Comparison of ENCODE assay signal across 8 mouse cellular contexts in genomic region chr19:6236053-6236441, GRCm38 (mm10). TPM values are rescaled to one million over a fixed set of nuclear protein-coding genes. Genes with fewer than 3 reads are reported as not detected.
DNase-seq lines count a peak whose midpoint lies in the region; ATAC-seq lines count a peak whose summit lies in the region.

No protein-coding gene starts in this region.

- H3K36me3 ChIP-seq in intestine, embryonic 14.5 days (ENCODE audit: control insufficient read depth, insufficient read depth, low read length): peaks cover 22% of the 10 kb centered on the region; the same call in 1 of the 2 replicates

- peak overlapping the region; percentile 57 for H3K9ac ChIP-seq in intestine, embryonic 14.5 days (ENCODE audit: low read length)

- H3K4me3 ChIP-seq in intestine, embryonic 14.5 days (ENCODE audit: low read depth, low read length): peak overlapping the region; percentile 61

- peaks cover 15% of the 10 kb centered on the region for H3K4me1 ChIP-seq in intestine, embryonic 14.5 days (replicated peaks; ENCODE audit: control insufficient read depth, insufficient read depth, low read length)

- peak overlapping the region; percentile 91 for H3K27ac ChIP-seq in intestine, embryonic 14.5 days (ENCODE audit: low read depth)

- H3K27me3 ChIP-seq in intestine, embryonic 14.5 days (replicated peaks; ENCODE audit: control insufficient read depth, insufficient read depth, low read length): no peaks in the 10 kb centered on the region

- no peaks in the 10 kb centered on the region for H3K9me3 ChIP-seq in intestine, embryonic 14.5 days (ENCODE audit: control insufficient read depth, low read length)

- peak; percentile 80 to 81 for DNase-seq in adrenal gland, adult 18-20 months (ENCODE audit: low spot score in 2 of 2)
- peak; percentile 95 for DNase-seq in embryo, embryonic 11 days
- peak; percentile 91 for DNase-seq in gastrocnemius, postnatal 25 days
- peak; percentile 90 for DNase-seq in intestine, embryonic 14.5 days (ENCODE audit: low spot score)
- DNase-seq in left cerebral cortex, postnatal 14 days (ENCODE audit: low spot score in 2 of 2): peak; percentile 92 to 94
- DNase-seq in mesoderm, embryonic 11.5 days (ENCODE audit: low read depth, low spot score): peak; percentile 94
- peak; percentile 89 to 94 for DNase-seq in right cerebral cortex, postnatal 36 days (ENCODE audit: low spot score in 2 of 2)
- DNase-seq in yolk sac, embryonic 10.5 days (ENCODE audit: low spot score): peak; percentile 93

- peak; percentile 83 for ATAC-seq in intestine, embryonic 14.5 days (replicated peaks; ENCODE audit: low FRiP score, low TSS enrichment, low read depth)

- peak overlapping the region; percentile 57 for H3K4me2 ChIP-seq in intestine, embryonic 14.5 days (ENCODE audit: low read length)

- intact Hi-C loops in left cerebral cortex, postnatal 14 days (cut with DNase I): loop anchor here (5.0 kb wide), 1 partner anchor 109 kb away; the partner anchor contains the start of gene Snx15

- 0% methylated on average over 9 of the region's 9 CpGs for WGBS in intestine, embryonic 14.5 days

RNA-seq across cellular contexts. Expression of gene Ppp2r5b, which starts 0.4 kb away (rescaled TPM):
- 100 to 1,000 TPM in 1 of 2 experiments, 10 to 100 TPM in 1; 97.0 to 115 TPM for total RNA-seq in adrenal gland, adult 18-20 months (2021)
- total RNA-seq in gastrocnemius, postnatal 25 days (2021): 10 to 100 TPM; 28.8 to 32.5 TPM
- polyA plus RNA-seq in intestine, embryonic 14.5 days (2014; fragmentation: Nextera tagmentation; extraction: Ambion mirVana): 24.1 and 27.5 TPM in 2 replicates
- total RNA-seq in left cerebral cortex, postnatal 14 days (2021): 100 to 1,000 TPM; 187 to 194 TPM

RNA-seq across cellular contexts. Expression of gene Atg2a, which starts 5.4 kb away (rescaled TPM):
- 10 to 100 TPM; 26.4 to 37.1 TPM for total RNA-seq in adrenal gland, adult 18-20 months (2021)
- total RNA-seq in gastrocnemius, postnatal 25 days (2021): 10 to 100 TPM; 15.3 to 16.7 TPM
- polyA plus RNA-seq in intestine, embryonic 14.5 days (2014; fragmentation: Nextera tagmentation; extraction: Ambion mirVana): 11.6 and 12.9 TPM in 2 replicates
- 10 to 100 TPM; 37.8 to 38.5 TPM for total RNA-seq in left cerebral cortex, postnatal 14 days (2021)

RNA-seq across cellular contexts. Expression of gene Gpha2, which starts 9.9 kb away (rescaled TPM):
- 10 to 100 TPM; 21.9 to 24.2 TPM for total RNA-seq in adrenal gland, adult 18-20 months (2021)
- not detected for total RNA-seq in gastrocnemius, postnatal 25 days (2021)
- polyA plus RNA-seq in intestine, embryonic 14.5 days (2014; fragmentation: Nextera tagmentation; extraction: Ambion mirVana): 0.53 and 1.1 TPM in 2 replicates
- not detected for total RNA-seq in left cerebral cortex, postnatal 14 days (2021)

RNA-seq across cellular contexts. Expression of gene Ehd1, which starts 40.5 kb away (rescaled TPM):
- 100 to 1,000 TPM; 112 to 157 TPM for total RNA-seq in adrenal gland, adult 18-20 months (2021)
- 10 to 100 TPM; 33.1 to 34.3 TPM for total RNA-seq in gastrocnemius, postnatal 25 days (2021)
- polyA plus RNA-seq in intestine, embryonic 14.5 days (2014; fragmentation: Nextera tagmentation; extraction: Ambion mirVana): 46.9 and 47.7 TPM in 2 replicates
- 10 to 100 TPM; 44.2 to 51.7 TPM for total RNA-seq in left cerebral cortex, postnatal 14 days (2021)

RNA-seq across cellular contexts. Expression of gene Majin, which starts 51.9 kb away (rescaled TPM):
- total RNA-seq in adrenal gland, adult 18-20 months (2021): 1 to 10 TPM in 1 of 2 experiments, under 1 TPM in 1; 0.99 to 1.3 TPM
- total RNA-seq in gastrocnemius, postnatal 25 days (2021): not detected
- polyA plus RNA-seq in intestine, embryonic 14.5 days (2014; fragmentation: Nextera tagmentation; extraction: Ambion mirVana): not detected in 2 replicates
- total RNA-seq in left cerebral cortex, postnatal 14 days (2021): under 1 TPM; 0.27 to 0.40 TPM

Comparison
In these comparisons a context has a peak if more than half of its experiments do, and no peak if none do; other contexts are left out.
1. Peak in every context shown above with its lines: DNase-seq, ATAC-seq, H3K4me3 ChIP-seq and H3K27ac ChIP-seq.
2. RNA of gene Gpha2, which starts 9.9 kb away (total RNA-seq): 21.9 to 24.2 TPM in adrenal gland, adult 18-20 months; not detected in gastrocnemius, postnatal 25 days and not detected in left cerebral cortex, postnatal 14 days; every median in the first group is over 10 times any median in the second.